Mouse (Mus musculus): ENCODE data around the gene Slc30a4. TPM values are rescaled to one million over a fixed set of nuclear protein-coding genes. Genes with fewer than 3 reads are reported as not detected.

Slc30a4 gene
- polyA plus RNA-seq, 1 experiment from 2014 or later: 7.9 TPM

GRCm38 (mm10) chr2:122665973-122666875 is 36.2 kb downstream of the Slc30a4 start:
- H3K27me3 ChIP-seq (ENCODE audit: control insufficient read depth, insufficient read depth, low read length): no peaks in the 10 kb centered on the region
- no peaks in the 10 kb centered on the region for H3K36me3 ChIP-seq (ENCODE audit: control insufficient read depth, insufficient read depth, low read length)
- WGBS: 48% methylated on average over 12 of the region's 12 CpGs
- ATAC-seq (ENCODE audit: low FRiP score) (no peak; the same call in 1 of the 2 replicates), DNase-seq (ENCODE audit: low spot score) (peak; percentile 65)
- H3K27ac ChIP-seq (ENCODE audit: low read depth, low read length): no peak overlapping the region
- H3K9ac ChIP-seq (ENCODE audit: low read depth, low read length): no peak overlapping the region
- H3K4me2 ChIP-seq (replicated peaks; ENCODE audit: low read depth, low read length): no peak overlapping the region
- no peaks in the 10 kb centered on the region for H3K9me3 ChIP-seq (ENCODE audit: control insufficient read depth, low read length)
- H3K4me3 ChIP-seq (ENCODE audit: low read depth, low read length): no peak overlapping the region
- no peaks in the 10 kb centered on the region for H3K4me1 ChIP-seq (replicated peaks; ENCODE audit: control insufficient read depth, insufficient read depth, low read length)

DNA sequence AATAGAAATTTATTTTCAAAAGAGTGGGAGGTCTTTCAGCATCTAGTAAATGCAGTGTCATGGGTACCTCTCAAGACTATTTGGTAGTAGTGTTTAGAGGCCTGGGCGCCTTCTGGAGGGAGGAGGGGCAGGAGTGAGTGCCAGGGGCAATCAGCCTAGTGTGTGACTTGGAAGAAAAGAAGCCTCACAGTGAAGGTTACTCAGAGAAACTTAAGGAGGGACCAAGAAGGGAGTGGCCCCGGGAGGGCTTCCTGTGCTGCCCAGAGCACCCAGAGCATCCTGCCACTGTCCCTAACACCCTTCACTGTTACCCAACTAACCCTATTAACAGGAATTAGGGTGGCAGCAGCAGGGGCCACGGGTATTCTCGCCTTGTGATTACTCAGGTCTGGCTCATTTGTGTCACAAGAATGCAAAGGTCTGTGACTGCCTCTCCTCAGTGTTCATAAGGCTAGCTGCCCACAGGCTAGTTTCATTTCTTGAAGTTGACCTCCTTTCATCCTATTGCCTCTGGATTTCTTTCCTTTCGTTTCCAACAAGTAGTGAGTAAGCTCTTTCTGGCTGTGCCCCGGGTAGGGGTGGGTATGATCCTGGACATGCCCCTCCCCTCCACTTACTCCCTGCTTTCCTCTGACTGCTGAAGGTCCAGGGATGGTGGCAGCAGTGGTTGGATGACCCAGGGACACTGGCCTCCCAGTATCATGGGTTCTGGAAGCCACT is 37.0 kb downstream of the Slc30a4 start:
- H3K27me3 ChIP-seq (ENCODE audit: control insufficient read depth, insufficient read depth, low read length): no peaks in the 10 kb centered on the region
- no peak for ATAC-seq (ENCODE audit: low FRiP score)
- H3K36me3 ChIP-seq (ENCODE audit: control insufficient read depth, insufficient read depth, low read length): no peaks in the 10 kb centered on the region
- DNase-seq (ENCODE audit: low spot score): no peak
- H3K9ac ChIP-seq (ENCODE audit: low read depth, low read length): no peak overlapping the region
- no peak overlapping the region for H3K4me3 ChIP-seq (ENCODE audit: low read depth, low read length)
- no peaks in the 10 kb centered on the region for H3K4me1 ChIP-seq (replicated peaks; ENCODE audit: control insufficient read depth, insufficient read depth, low read length)
- H3K9me3 ChIP-seq (ENCODE audit: control insufficient read depth, low read length): no peaks in the 10 kb centered on the region
- no peak overlapping the region for H3K4me2 ChIP-seq (replicated peaks; ENCODE audit: low read depth, low read length)
- H3K27ac ChIP-seq (ENCODE audit: low read depth, low read length): no peak overlapping the region
- 57% methylated on average over 6 of the region's 6 CpGs for WGBS

GRCm38 (mm10) chr2:122659825-122660224 is 42.6 kb downstream of the Slc30a4 start:
- Histone ChIP-seq H3K9ac (ENCODE audit: low read depth, low read length) (no peak overlapping the region), H3K27ac (ENCODE audit: low read depth, low read length) (no peak overlapping the region), H3K4me3 (ENCODE audit: low read depth, low read length) (no peak overlapping the region), H3K9me3 (ENCODE audit: control insufficient read depth, low read length) (no peaks in the 10 kb centered on the region), H3K36me3 (ENCODE audit: control insufficient read depth, insufficient read depth, low read length) (no peaks in the 10 kb centered on the region), H3K4me2 (replicated peaks; ENCODE audit: low read depth, low read length) (no peak overlapping the region), H3K27me3 (ENCODE audit: control insufficient read depth, insufficient read depth, low read length) (no peaks in the 10 kb centered on the region), H3K4me1 (replicated peaks; ENCODE audit: control insufficient read depth, insufficient read depth, low read length) (no peaks in the 10 kb centered on the region)
- ATAC-seq (ENCODE audit: low FRiP score): no peak
- 85% methylated on average over 7 of the region's 7 CpGs for WGBS
- no peak for DNase-seq (ENCODE audit: low spot score)

DNA sequence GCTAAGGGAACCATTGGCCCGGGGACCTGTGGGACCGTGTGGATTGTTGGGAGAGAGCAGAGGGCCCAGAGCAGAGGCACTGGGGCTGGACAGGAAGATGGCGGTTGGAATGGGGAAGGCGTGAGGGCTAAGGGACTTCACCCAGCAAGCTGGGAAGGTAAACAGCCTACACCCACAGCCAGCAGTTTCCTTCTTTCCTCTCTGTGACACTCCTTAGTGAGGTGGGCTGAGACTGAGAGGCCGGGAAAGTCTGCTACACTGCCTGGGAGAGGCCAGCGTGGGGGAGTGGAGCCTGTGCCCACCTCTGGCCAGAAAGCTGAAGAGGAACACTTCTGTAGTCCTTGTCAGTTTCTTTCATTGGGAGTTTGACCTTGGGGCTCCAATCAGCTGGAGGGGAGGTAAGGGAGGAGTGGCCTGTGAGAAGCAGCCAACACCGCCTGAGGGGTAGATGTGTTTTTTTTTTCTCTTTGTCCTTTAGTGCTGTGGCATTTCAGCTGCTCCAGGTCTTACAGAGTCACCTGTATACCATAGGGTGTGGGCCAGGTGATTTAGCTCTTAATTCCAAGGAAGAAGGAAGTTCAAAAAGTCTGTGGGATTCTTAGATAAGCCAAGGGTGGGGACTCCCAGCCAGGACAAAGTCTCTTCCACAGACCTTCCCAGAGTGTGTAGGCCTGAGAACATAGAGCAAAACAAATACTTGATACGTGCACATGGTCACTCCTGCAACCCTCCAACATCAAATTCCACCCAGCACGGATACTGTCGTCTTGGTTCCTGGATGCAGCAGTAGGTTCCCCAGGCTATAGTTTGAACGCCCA is 44.5 kb downstream of the Slc30a4 start:
- ATAC-seq (ENCODE audit: low FRiP score) (no peak), DNase-seq (ENCODE audit: low spot score) (no peak)
- H3K4me1 ChIP-seq (replicated peaks; ENCODE audit: control insufficient read depth, insufficient read depth, low read length): no peaks in the 10 kb centered on the region
- H3K9ac ChIP-seq (ENCODE audit: low read depth, low read length): no peak overlapping the region
- no peaks in the 10 kb centered on the region for H3K27me3 ChIP-seq (ENCODE audit: control insufficient read depth, insufficient read depth, low read length)
- 83% methylated on average over 11 of the region's 11 CpGs for WGBS
- H3K36me3 ChIP-seq (ENCODE audit: control insufficient read depth, insufficient read depth, low read length): no peaks in the 10 kb centered on the region
- H3K4me2 ChIP-seq (replicated peaks; ENCODE audit: low read depth, low read length): no peak overlapping the region
- H3K9me3 ChIP-seq (ENCODE audit: control insufficient read depth, low read length): no peaks in the 10 kb centered on the region
- H3K4me3 ChIP-seq (ENCODE audit: low read depth, low read length): no peak overlapping the region
- H3K27ac ChIP-seq (ENCODE audit: low read depth, low read length): no peak overlapping the region

GRCm38 (mm10) chr2:122656767-122657166 is 45.7 kb downstream of the Slc30a4 start:
- WGBS: 67% methylated on average over 9 of the region's 9 CpGs
- H3K9ac ChIP-seq (ENCODE audit: low read depth, low read length): no peak overlapping the region
- no peak overlapping the region for H3K4me2 ChIP-seq (replicated peaks; ENCODE audit: low read depth, low read length)
- no peak overlapping the region for H3K4me3 ChIP-seq (ENCODE audit: low read depth, low read length)
- no peaks in the 10 kb centered on the region for H3K27me3 ChIP-seq (ENCODE audit: control insufficient read depth, insufficient read depth, low read length)
- DNase-seq (ENCODE audit: low spot score) (no peak), ATAC-seq (ENCODE audit: low FRiP score) (no peak)
- no peaks in the 10 kb centered on the region for H3K36me3 ChIP-seq (ENCODE audit: control insufficient read depth, insufficient read depth, low read length)
- no peaks in the 10 kb centered on the region for H3K4me1 ChIP-seq (replicated peaks; ENCODE audit: control insufficient read depth, insufficient read depth, low read length)
- H3K9me3 ChIP-seq (ENCODE audit: control insufficient read depth, low read length): no peaks in the 10 kb centered on the region
- no peak overlapping the region for H3K27ac ChIP-seq (ENCODE audit: low read depth, low read length)

- no peak for ATAC-seq (ENCODE audit: low FRiP score)
- Histone ChIP-seq H3K4me2 (replicated peaks; ENCODE audit: low read depth, low read length) (no peak overlapping the region), H3K9me3 (ENCODE audit: control insufficient read depth, low read length) (no peaks in the 10 kb centered on the region), H3K36me3 (ENCODE audit: control insufficient read depth, insufficient read depth, low read length) (no peaks in the 10 kb centered on the region), H3K4me1 (replicated peaks; ENCODE audit: control insufficient read depth, insufficient read depth, low read length) (no peaks in the 10 kb centered on the region), H3K27me3 (ENCODE audit: control insufficient read depth, insufficient read depth, low read length) (no peaks in the 10 kb centered on the region), H3K4me3 (ENCODE audit: low read depth, low read length) (no peak overlapping the region), H3K9ac (ENCODE audit: low read depth, low read length) (no peak overlapping the region), H3K27ac (ENCODE audit: low read depth, low read length) (no peak overlapping the region)
- 63% methylated on average over 2 of the region's 2 CpGs for WGBS
- no peak for DNase-seq (ENCODE audit: low spot score)
These were observed 46.4 kb downstream of the Slc30a4 start for GRCm38 (mm10) chr2:122656052-122656451.

DNA sequence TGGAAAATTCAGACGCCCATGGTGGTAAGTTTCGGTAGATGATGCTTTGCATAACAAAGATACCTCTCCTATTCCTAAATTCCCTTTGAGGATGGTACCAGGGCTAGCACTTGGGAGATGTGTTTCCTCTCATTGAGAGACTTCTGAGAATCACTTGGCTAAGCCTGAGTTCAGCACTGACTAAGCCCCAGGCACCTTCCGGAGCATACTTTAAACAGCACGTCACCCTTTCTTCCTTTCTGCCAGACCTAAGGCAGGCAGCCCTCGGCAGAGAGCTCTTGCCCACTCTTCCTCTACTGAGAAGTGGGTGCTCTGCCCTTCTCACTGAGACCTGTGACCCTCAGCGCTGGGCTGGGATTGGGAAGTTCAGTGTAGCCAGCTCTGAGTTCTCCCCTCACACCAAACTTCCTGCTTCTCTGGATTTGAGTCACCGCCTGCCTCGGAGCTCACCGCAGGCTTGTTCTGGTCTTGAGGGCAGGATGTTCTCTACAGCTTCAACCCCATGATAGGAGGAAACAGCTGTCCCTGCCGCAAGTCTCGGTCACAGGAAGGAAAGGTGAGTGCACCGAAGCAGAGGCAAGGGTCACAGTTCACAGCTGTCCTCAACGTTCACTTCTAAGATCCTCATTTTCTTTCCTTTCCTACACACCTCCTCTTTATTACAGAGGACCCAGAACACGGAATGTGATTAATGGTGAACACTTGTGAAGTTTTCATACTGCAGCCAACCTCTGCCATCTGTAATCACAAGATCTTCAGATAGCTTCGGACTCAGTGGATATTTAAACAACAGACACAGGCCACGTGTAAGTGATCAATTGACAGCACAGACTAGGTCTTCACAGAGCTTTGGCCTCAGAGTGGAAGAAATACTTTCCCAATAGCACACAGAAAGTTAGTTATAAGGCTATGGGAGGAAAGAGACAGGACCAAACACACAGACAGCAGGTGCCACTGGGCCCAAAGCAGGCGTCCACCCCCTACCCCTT is 50.1 kb downstream of the Slc30a4 start:
- H3K9me3 ChIP-seq (ENCODE audit: control insufficient read depth, low read length): no peaks in the 10 kb centered on the region
- no peak overlapping the region for H3K9ac ChIP-seq (ENCODE audit: low read depth, low read length)
- WGBS: 69% methylated on average over 17 of the region's 17 CpGs
- no peaks in the 10 kb centered on the region for H3K36me3 ChIP-seq (ENCODE audit: control insufficient read depth, insufficient read depth, low read length)
- DNase-seq (ENCODE audit: low spot score): no peak
- no peaks in the 10 kb centered on the region for H3K27me3 ChIP-seq (ENCODE audit: control insufficient read depth, insufficient read depth, low read length)
- no peaks in the 10 kb centered on the region for H3K4me1 ChIP-seq (replicated peaks; ENCODE audit: control insufficient read depth, insufficient read depth, low read length)
- ATAC-seq (ENCODE audit: low FRiP score): no peak
- no peak overlapping the region for H3K27ac ChIP-seq (ENCODE audit: low read depth, low read length)
- no peak overlapping the region for H3K4me3 ChIP-seq (ENCODE audit: low read depth, low read length)
- no peak overlapping the region for H3K4me2 ChIP-seq (replicated peaks; ENCODE audit: low read depth, low read length)

DNA sequence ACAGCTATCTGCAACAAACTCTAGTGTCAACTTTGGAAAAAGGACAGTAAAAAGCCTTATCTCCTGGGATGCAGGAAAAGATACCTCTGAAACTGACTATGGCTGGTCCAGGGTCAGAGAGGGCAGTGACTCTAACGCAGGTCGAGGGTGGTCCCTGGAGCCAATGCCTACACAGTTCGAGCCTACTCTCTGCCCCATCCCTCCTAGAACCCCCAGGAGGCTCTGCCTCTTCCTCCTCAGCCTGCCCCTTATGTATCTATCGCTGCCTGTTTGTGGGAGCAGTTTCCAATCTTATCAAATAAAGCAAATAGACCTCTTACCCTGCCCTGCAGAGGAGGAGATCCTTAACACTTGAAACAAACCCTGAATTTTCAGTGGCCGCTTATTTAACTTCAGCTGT is 63.8 kb downstream of the Slc30a4 start:
- WGBS: 56% methylated on average over 5 of the region's 5 CpGs

More for the DNA sequence above, 63.8 kb downstream of the Slc30a4 start:
- H3K36me3 ChIP-seq (ENCODE audit: control insufficient read depth, insufficient read depth, low read length): no peaks in the 10 kb centered on the region
- DNase-seq (ENCODE audit: low spot score): no peak
- no peak overlapping the region for H3K27ac ChIP-seq (ENCODE audit: low read depth, low read length)
- no peak overlapping the region for H3K4me2 ChIP-seq (replicated peaks; ENCODE audit: low read depth, low read length)
- H3K27me3 ChIP-seq (ENCODE audit: control insufficient read depth, insufficient read depth, low read length): no peaks in the 10 kb centered on the region; the same call in 1 of the 2 replicates
- no peak overlapping the region for H3K9ac ChIP-seq (ENCODE audit: low read depth, low read length)
- H3K9me3 ChIP-seq (ENCODE audit: control insufficient read depth, low read length): no peaks in the 10 kb centered on the region
- H3K4me3 ChIP-seq (ENCODE audit: low read depth, low read length): no peak overlapping the region
- ATAC-seq (ENCODE audit: low FRiP score): no peak
- no peaks in the 10 kb centered on the region for H3K4me1 ChIP-seq (replicated peaks; ENCODE audit: control insufficient read depth, insufficient read depth, low read length)

Measured in hindbrain, embryonic 11.5 days (tissue).